Mouse (Mus musculus) embryonic facial prominence, embryonic 11.5 days (tissue): ENCODE data around the gene Kifc1. TPM values are rescaled to one million over a fixed set of nuclear protein-coding genes. Genes with fewer than 3 reads are reported as not detected.

Experiments used
- ATAC-seq: fragments of 200-750 bp; cut with Nextera tagmentation; replicated peaks from 2 replicates; pipeline ENCODE4 v1.8.0; 2017; ENCODE audit warnings: low read depth; ENCODE audit not compliant: insufficient number of reproducible peaks, low FRiP score, low TSS enrichment
- DNase-seq: peaks from one replicate; pipeline ENCODE4 v3.0.0-alpha.2; 2015; ENCODE audit warnings: low spot score
- H3K27ac ChIP-seq: fragments of 300-500 bp; sonication (generic); replicated peaks from 2 replicates; pipeline ENCODE4 v1.5.1; 2014; ENCODE audit warnings: mild to moderate bottlenecking, low read depth, low read length, control low read depth
- H3K27me3 ChIP-seq: fragments of 300-500 bp; sonication (generic); 2 replicates; pipeline ENCODE4 v1.6.1; 2014; ENCODE audit warnings: mild to moderate bottlenecking, low read length, moderate library complexity, mixed read lengths; ENCODE audit not compliant: control insufficient read depth, insufficient read depth
- H3K36me3 ChIP-seq: fragments of 300-500 bp; sonication (generic); replicated peaks from 2 replicates; pipeline ENCODE4 v1.6.1; 2014; ENCODE audit warnings: low read depth, mild to moderate bottlenecking, low read length, moderate library complexity, mixed read lengths; ENCODE audit not compliant: control insufficient read depth, insufficient read depth
- H3K4me1 ChIP-seq: fragments of 300-500 bp; sonication (generic); 2 replicates; pipeline ENCODE4 v1.6.1; 2014; ENCODE audit warnings: low read length, mixed read lengths; ENCODE audit not compliant: control insufficient read depth, insufficient read depth
- H3K4me2 ChIP-seq: fragments of 300-500 bp; sonication (generic); 2 replicates; pipeline ENCODE4 v1.6.1; 2014; ENCODE audit warnings: low read depth, mild to moderate bottlenecking, control low read depth, low read length, moderate library complexity
- H3K4me3 ChIP-seq: fragments of 300-500 bp; sonication (generic); 2 replicates; pipeline ENCODE4 v1.5.1; 2014; ENCODE audit warnings: low read depth, low read length, control low read depth
- H3K9ac ChIP-seq: fragments of 300-500 bp; sonication (generic); replicated peaks from 2 replicates; pipeline ENCODE4 v1.6.1; 2014; ENCODE audit warnings: mild to moderate bottlenecking, control low read depth, low read length
- H3K9me3 ChIP-seq: fragments of 300-500 bp; sonication (generic); replicated peaks from 2 replicates; pipeline ENCODE4 v1.6.1; 2016; ENCODE audit warnings: mild to moderate bottlenecking, low read length, inconsistent platforms, mixed read lengths; ENCODE audit not compliant: control insufficient read depth
- WGBS: fragments of 180-500 bp; shearing (Covaris S2); extraction: QIAGEN DNeasy Blood & Tissue Kit; methylation state at CpG from one replicate; pipeline ENCODE4 v1.1.7; 2014; 5-methylcytosine and 5-hydroxymethylcytosine counted together
- microRNA-seq: library from miRNA; unstranded; fragments of <30 nt; microRNA quantifications from one replicate; pipeline ENCODE4, GENCODE M21; 2016; ENCODE audit warnings: borderline number of aligned reads
- polyA plus RNA-seq: library from polyadenylated mRNA; unstranded; fragments of >200 nt; fragmentation: Nextera tagmentation; extraction: Ambion mirVana; gene quantifications from 2 replicates; pipeline ENCODE4 v1.2.1, GENCODE M21; 2014

Kifc1 gene
- polyA plus RNA-seq, 1 experiment from 2014 or later, result 9.4 TPM

DNA sequence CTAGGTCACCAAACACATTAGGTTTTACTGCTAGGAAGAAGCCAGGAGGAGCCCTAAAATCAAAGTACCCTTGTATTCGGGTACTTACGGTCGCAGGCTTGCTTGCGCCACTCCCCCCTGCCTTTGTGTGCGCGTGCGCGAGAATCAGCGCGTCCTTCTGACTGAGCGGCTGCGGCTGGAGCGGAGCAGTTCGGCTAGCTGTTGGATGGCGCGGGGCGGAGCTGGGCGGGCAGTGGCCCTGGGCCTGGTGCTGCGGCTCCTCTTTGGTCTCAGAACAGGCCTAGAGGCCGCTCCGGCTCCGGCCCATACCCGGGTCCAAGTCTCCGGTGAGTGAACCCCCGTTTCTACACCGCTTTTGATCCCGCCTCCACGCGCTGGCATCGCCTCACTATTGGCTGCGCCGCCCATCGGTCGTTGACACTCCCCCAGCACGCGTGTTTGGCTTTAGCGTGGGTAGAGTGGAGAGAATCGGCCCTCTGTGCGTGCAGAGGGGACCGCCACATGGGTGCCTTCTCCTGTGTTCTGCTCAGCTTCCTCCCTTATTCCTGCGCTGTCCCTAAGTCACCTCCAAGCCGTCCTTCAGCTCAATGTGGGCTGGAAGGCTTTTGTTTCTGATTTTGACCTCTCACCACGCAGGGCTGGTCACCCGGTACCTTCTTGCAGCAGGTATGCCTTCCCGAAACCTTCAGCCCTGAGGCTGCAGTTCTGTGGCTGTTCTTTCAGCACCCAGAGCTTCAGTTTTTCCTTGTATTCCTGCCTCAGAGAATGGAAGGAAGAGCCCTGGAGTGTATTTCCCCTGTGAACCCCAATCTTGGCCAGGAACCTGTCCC, 47.3 kb downstream of the Kifc1 start, which contains the start of gene Cd320:
Gene Cd320 (plus strand): TSS at position 126 of the 830 bp plus-strand sequence.
- ATAC-seq (peak; percentile 84), DNase-seq (peak; percentile 96)
- Histone ChIP-seq H3K4me3 (peak within 1 kb of the TSS; percentile 88), H3K27ac (peak within 1 kb of the TSS; percentile 56; the same call in 1 of the 2 replicates), H3K27me3 (no peaks in the 10 kb centered on the region), H3K9me3 (no peaks in the 10 kb centered on the region), H3K4me2 (peak within 1 kb of the TSS; percentile 86), H3K36me3 (peaks cover 2% of the 10 kb centered on the region), H3K9ac (peak within 1 kb of the TSS; percentile 77), H3K4me1 (no peaks in the 10 kb centered on the region)
- 0% methylated on average over 45 of the region's 45 CpGs for WGBS

DNA sequence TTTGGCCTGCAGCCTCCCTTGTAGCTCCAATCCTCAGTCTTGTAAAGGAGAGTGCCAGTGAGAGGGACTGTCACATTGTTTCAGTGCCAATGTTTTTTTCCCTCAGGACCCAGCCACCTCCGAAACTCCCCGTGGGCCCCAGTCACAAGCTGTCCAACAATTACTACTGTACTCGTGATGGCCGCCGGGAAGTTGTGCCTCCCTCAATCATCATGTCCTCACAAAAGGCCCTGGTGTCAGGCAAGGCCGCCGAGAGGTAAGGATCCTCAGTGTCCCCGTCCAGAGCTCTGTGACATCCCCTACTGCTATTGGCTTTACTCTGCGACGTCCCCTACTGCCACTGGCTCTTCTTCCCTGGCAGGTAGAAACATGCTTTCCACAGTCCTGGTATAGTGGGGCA, 60.9 kb downstream of the Kifc1 start:
- WGBS, result 91% methylated on average over 10 of the region's 10 CpGs
- peaks cover 11% of the 10 kb centered on the region for H3K36me3 ChIP-seq

DNA sequence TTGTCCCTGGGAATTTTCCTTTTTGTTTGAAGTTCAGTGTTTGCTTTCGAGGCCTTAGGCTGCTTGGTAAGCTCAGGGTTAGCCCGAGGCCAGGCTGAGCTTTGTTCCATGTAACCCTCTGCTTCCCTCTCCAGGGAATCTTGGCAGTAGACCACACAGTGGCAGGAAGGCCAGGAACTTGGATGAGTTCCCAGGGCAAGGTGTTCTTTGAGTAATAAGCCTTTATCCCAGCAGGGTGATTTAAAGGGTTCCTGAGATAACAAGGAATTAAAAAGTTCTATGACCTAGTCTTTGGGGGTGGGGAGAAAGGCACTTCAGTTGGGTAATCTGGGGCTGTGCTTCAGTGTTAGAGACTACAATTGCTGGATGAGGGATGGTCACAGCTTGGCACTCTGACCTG, 61.6 kb downstream of the Kifc1 start:
- ATAC-seq (no peak), DNase-seq (no peak)
- H3K4me1 ChIP-seq, result no peaks in the 10 kb centered on the region; the same call in 1 of the 2 replicates
- WGBS, result 81% methylated on average over 2 of the region's 2 CpGs
- no peaks in the 10 kb centered on the region for H3K27me3 ChIP-seq
- H3K9ac ChIP-seq, result no peak overlapping the region
- no peak overlapping the region for H3K4me3 ChIP-seq
- no peaks in the 10 kb centered on the region for H3K9me3 ChIP-seq
- no peak overlapping the region for H3K4me2 ChIP-seq
- peaks cover 11% of the 10 kb centered on the region for H3K36me3 ChIP-seq
- no peak overlapping the region for H3K27ac ChIP-seq

More for the DNA sequence above, 60.9 kb downstream of the Kifc1 start:
- Histone ChIP-seq H3K9ac (no peak overlapping the region), H3K4me1 (no peaks in the 10 kb centered on the region; the same call in 1 of the 2 replicates), H3K9me3 (no peaks in the 10 kb centered on the region), H3K27me3 (no peaks in the 10 kb centered on the region), H3K4me2 (no peak overlapping the region), H3K4me3 (no peak overlapping the region), H3K27ac (no peak overlapping the region)
- ATAC-seq (no peak), DNase-seq (no peak)

DNA sequence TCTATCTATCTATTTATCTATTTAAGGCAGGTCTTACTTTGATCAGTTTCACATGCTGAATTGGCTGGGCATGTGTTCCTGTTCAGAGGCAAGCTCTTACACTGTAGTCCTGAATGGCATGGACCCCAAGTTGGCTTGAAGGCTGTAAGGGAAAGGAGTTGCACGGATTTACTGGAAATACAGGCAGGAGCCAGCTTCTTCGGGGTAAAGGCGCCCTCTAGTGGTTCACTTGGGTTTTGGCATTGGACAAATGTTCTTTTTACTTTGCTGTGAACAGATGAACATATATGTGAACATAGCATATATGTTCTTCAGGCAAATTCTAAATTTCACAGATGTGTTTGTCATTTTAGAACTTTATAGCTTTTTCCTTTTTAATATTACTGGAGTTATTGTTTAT, 63.6 kb downstream of the Kifc1 start:
- no peaks in the 10 kb centered on the region for H3K9me3 ChIP-seq
- no peak overlapping the region for H3K9ac ChIP-seq
- no peak overlapping the region for H3K27ac ChIP-seq
- 0% methylated on average over 3 of the region's 3 CpGs for WGBS
- DNase-seq (peak; percentile 89), ATAC-seq (no peak)
- H3K4me2 ChIP-seq, result no peak overlapping the region
- peaks cover 11% of the 10 kb centered on the region for H3K36me3 ChIP-seq
- no peaks in the 10 kb centered on the region; the same call in none of the 2 replicates for H3K4me1 ChIP-seq
- no peak overlapping the region for H3K4me3 ChIP-seq
- no peaks in the 10 kb centered on the region for H3K27me3 ChIP-seq

Small RNA genes lying within 50 kb of the gene (microRNA-seq; reads per million reads assigned to microRNA genes)
- not detected for gene Gm27740

Other genes starting within 250 kb of the Kifc1 start
- gene Hnrnpm, start 203.8 kb downstream of the Kifc1 start, polyA plus RNA-seq, result 613 and 725 TPM in 2 replicates
- gene March2, start 172.0 kb downstream of the Kifc1 start, polyA plus RNA-seq, result 30.0 and 32.7 TPM in 2 replicates
- gene Rab11b, start 130.1 kb downstream of the Kifc1 start, polyA plus RNA-seq, result 255 and 273 TPM in 2 replicates
- gene Angptl4, start 108.8 kb downstream of the Kifc1 start, polyA plus RNA-seq, result 44.5 and 48.9 TPM in 2 replicates
- gene Kank3, start 80.1 kb downstream of the Kifc1 start, polyA plus RNA-seq, result 18.2 and 25.1 TPM in 2 replicates
- gene Rps28, start 66.1 kb downstream of the Kifc1 start, polyA plus RNA-seq, result 824 and 897 TPM in 2 replicates
- 392 and 414 TPM in 2 replicates for gene Ndufa7, start 66.1 kb downstream of the Kifc1 start, polyA plus RNA-seq
- gene Cd320, start 47.6 kb downstream of the Kifc1 start, polyA plus RNA-seq, result 76.2 and 80.9 TPM in 2 replicates
- gene Gm7029, start 16.8 kb downstream of the Kifc1 start, polyA plus RNA-seq, result not detected in 2 replicates
- 0.36 TPM in 2 replicates for gene Platr17, start 14.5 kb upstream of the Kifc1 start, polyA plus RNA-seq
- 55.0 and 59.9 TPM in 2 replicates for gene Daxx, start 18.8 kb upstream of the Kifc1 start, polyA plus RNA-seq
- 11.3 and 12.8 TPM in 2 replicates for gene Tapbp, start 25.2 kb upstream of the Kifc1 start, polyA plus RNA-seq
- gene Zbtb22, start 25.2 kb upstream of the Kifc1 start, polyA plus RNA-seq, result 7.3 and 8.4 TPM in 2 replicates
- 26.0 and 26.3 TPM in 2 replicates for gene Rgl2, start 38.9 kb upstream of the Kifc1 start, polyA plus RNA-seq
- 202 and 211 TPM in 2 replicates for gene Pfdn6, start 49.7 kb upstream of the Kifc1 start, polyA plus RNA-seq
- 25.2 and 28.6 TPM in 2 replicates for gene Wdr46, start 50.0 kb upstream of the Kifc1 start, polyA plus RNA-seq
- gene B3galt4, start 60.8 kb upstream of the Kifc1 start, polyA plus RNA-seq, result 2.9 and 3.2 TPM in 2 replicates
- gene Vps52, start 65.2 kb upstream of the Kifc1 start, polyA plus RNA-seq, result 26.9 and 27.7 TPM in 2 replicates
- 1,395 and 1,560 TPM in 2 replicates for gene Rps18, start 65.3 kb upstream of the Kifc1 start, polyA plus RNA-seq
- 7.5 and 7.6 TPM in 2 replicates for gene H2-K1, start 109.7 kb upstream of the Kifc1 start, polyA plus RNA-seq
- gene Ring1, start 134.0 kb upstream of the Kifc1 start, polyA plus RNA-seq, result 3.8 and 6.6 TPM in 2 replicates
- 43.0 and 46.3 TPM in 2 replicates for gene H2-Ke6, start 137.4 kb upstream of the Kifc1 start, polyA plus RNA-seq
- gene Slc39a7, start 141.0 kb upstream of the Kifc1 start, polyA plus RNA-seq, result 72.1 and 78.3 TPM in 2 replicates
- 14.9 and 15.8 TPM in 2 replicates for gene Rxrb, start 141.2 kb upstream of the Kifc1 start, polyA plus RNA-seq
- gene Col11a2, start 148.8 kb upstream of the Kifc1 start, polyA plus RNA-seq, result 0.70 and 1.0 TPM in 2 replicates
- 0.20 and 0.26 TPM in 2 replicates for gene H2-Oa, start 201.7 kb upstream of the Kifc1 start, polyA plus RNA-seq
- 9.4 and 9.7 TPM in 2 replicates for gene H2-DMa, start 228.9 kb upstream of the Kifc1 start, polyA plus RNA-seq
- 95.9 and 114 TPM in 2 replicates for gene Brd2, start 232.0 kb upstream of the Kifc1 start, polyA plus RNA-seq